Mouse (Mus musculus): Measurements from ENCODE around the gene Midn. TPM values are rescaled to one million over a fixed set of nuclear protein-coding genes. Genes with fewer than 3 reads are reported as not detected.

Midn gene
- polyA plus RNA-seq, 1 experiment from 2014 or later, result 10.3 TPM

DNA sequence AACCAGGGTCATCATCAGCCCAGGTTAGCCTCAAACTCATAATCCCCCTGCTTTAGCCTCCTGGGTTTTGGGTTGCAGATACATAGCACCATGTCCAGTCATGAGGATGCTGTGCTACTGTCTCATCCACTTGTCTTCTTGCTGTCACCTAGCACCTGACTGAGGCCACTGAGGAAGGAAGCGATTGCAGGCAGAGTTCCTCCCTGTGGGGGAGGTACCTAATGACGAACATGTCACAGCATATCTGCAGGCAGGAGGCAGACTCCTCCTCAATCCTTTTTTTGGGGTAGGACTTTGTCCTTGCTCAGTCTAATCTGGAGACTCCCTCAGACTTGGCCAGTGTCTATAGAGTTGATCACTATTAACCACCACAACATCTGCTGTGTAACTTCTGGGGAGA, 26.4 kb upstream of the Midn start:
- no peak overlapping the region for H3K4me3 ChIP-seq (ENCODE audit: low read length)
- no peaks in the 10 kb centered on the region for H3K27me3 ChIP-seq (ENCODE audit: control insufficient read depth, insufficient read depth, low read length)
- H3K4me1 ChIP-seq (ENCODE audit: control insufficient read depth, insufficient read depth, low read length), result peaks cover 35% of the 10 kb centered on the region
- no peak for ATAC-seq (replicated peaks; ENCODE audit: extremely low read depth, insufficient read depth, low FRiP score)
- no peaks in the 10 kb centered on the region for H3K9me3 ChIP-seq (replicated peaks; ENCODE audit: control insufficient read depth, low read length)
- WGBS, result 77% methylated on average over 2 of the region's 2 CpGs
- peaks cover 30% of the 10 kb centered on the region for H3K36me3 ChIP-seq (ENCODE audit: control insufficient read depth, insufficient read depth)
- H3K27ac ChIP-seq (ENCODE audit: low read length), result no peak overlapping the region
- no peak overlapping the region for H3K9ac ChIP-seq (ENCODE audit: low read length)
- H3K4me2 ChIP-seq (ENCODE audit: low read depth, low read length), result no peak overlapping the region

DNA sequence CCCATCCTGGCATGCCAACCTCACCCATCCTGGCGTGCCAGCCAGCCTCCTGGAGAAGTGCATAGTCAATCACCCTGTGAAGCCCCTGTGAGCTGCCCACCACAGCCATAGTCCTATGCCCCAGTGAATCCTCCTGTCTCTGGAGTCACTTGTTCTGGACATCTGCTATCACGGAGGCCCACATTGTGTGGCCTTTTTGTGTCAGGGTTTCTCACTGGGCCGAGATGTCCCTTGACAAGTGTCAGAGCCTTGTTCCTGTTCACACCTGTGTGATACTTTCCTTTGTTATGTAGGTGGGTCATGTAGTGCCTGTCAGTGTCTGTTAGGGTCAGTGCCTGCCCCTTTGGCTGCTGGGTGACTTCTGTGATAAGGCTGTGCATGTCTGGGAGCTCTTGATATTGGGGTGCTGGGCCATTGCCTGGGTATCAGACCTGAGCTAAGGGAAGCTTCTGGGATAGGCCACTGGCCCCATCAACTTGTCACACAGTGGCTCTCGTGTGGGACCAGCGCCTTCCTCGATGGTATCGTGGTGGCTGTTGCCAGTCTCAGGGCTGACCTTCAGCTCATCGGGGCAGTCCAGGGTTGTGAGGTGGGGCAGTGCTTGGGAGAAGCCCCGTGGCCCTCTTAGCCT, 24.0 kb upstream of the Midn start:
- Histone ChIP-seq H3K4me2 (ENCODE audit: low read depth, low read length) (no peak overlapping the region), H3K9me3 (replicated peaks; ENCODE audit: control insufficient read depth, low read length) (no peaks in the 10 kb centered on the region), H3K4me3 (ENCODE audit: low read length) (no peak overlapping the region), H3K9ac (ENCODE audit: low read length) (peak overlapping the region; percentile 49; the same call in 1 of the 2 replicates), H3K27ac (ENCODE audit: low read length) (no peak overlapping the region), H3K4me1 (ENCODE audit: control insufficient read depth, insufficient read depth, low read length) (peaks cover 13% of the 10 kb centered on the region), H3K27me3 (ENCODE audit: control insufficient read depth, insufficient read depth, low read length) (no peaks in the 10 kb centered on the region), H3K36me3 (ENCODE audit: control insufficient read depth, insufficient read depth) (peaks cover 44% of the 10 kb centered on the region)
- no peak for ATAC-seq (replicated peaks; ENCODE audit: extremely low read depth, insufficient read depth, low FRiP score)
- 87% methylated on average over 9 of the region's 9 CpGs for WGBS

- Histone ChIP-seq H3K9ac (ENCODE audit: low read length) (no peak overlapping the region), H3K4me2 (ENCODE audit: low read depth, low read length) (no peak overlapping the region), H3K27ac (ENCODE audit: low read length) (no peak overlapping the region), H3K27me3 (ENCODE audit: control insufficient read depth, insufficient read depth, low read length) (no peaks in the 10 kb centered on the region), H3K9me3 (replicated peaks; ENCODE audit: control insufficient read depth, low read length) (no peaks in the 10 kb centered on the region), H3K36me3 (ENCODE audit: control insufficient read depth, insufficient read depth) (peaks cover 49% of the 10 kb centered on the region), H3K4me3 (ENCODE audit: low read length) (no peak overlapping the region), H3K4me1 (ENCODE audit: control insufficient read depth, insufficient read depth, low read length) (peaks cover 8% of the 10 kb centered on the region)
- ATAC-seq (replicated peaks; ENCODE audit: extremely low read depth, insufficient read depth, low FRiP score), result no peak
- 93% methylated on average over 8 of the region's 8 CpGs for WGBS
Observed at GRCm38 (mm10) chr10:80127920-80128319, 20.2 kb upstream of the Midn start.

- Histone ChIP-seq H3K9me3 (replicated peaks; ENCODE audit: control insufficient read depth, low read length) (no peaks in the 10 kb centered on the region), H3K4me1 (ENCODE audit: control insufficient read depth, insufficient read depth, low read length) (peaks cover 19% of the 10 kb centered on the region), H3K9ac (ENCODE audit: low read length) (no peak overlapping the region), H3K36me3 (ENCODE audit: control insufficient read depth, insufficient read depth) (peaks cover 48% of the 10 kb centered on the region), H3K4me3 (ENCODE audit: low read length) (no peak overlapping the region), H3K4me2 (ENCODE audit: low read depth, low read length) (no peak overlapping the region), H3K27ac (ENCODE audit: low read length) (no peak overlapping the region), H3K27me3 (ENCODE audit: control insufficient read depth, insufficient read depth, low read length) (no peaks in the 10 kb centered on the region)
- no peak for ATAC-seq (replicated peaks; ENCODE audit: extremely low read depth, insufficient read depth, low FRiP score)
- 93% methylated on average over 9 of the region's 9 CpGs for WGBS
Observed at GRCm38 (mm10) chr10:80129846-80130245, 18.2 kb upstream of the Midn start.

GRCm38 (mm10) chr10:80130403-80131031, 17.6 kb upstream of the Midn start:
- no peak overlapping the region for H3K27ac ChIP-seq (ENCODE audit: low read length)
- H3K9me3 ChIP-seq (replicated peaks; ENCODE audit: control insufficient read depth, low read length), result no peaks in the 10 kb centered on the region
- ATAC-seq (replicated peaks; ENCODE audit: extremely low read depth, insufficient read depth, low FRiP score), result no peak
- 82% methylated on average over 18 of the region's 18 CpGs for WGBS
- no peak overlapping the region for H3K4me3 ChIP-seq (ENCODE audit: low read length)
- peaks cover 19% of the 10 kb centered on the region for H3K4me1 ChIP-seq (ENCODE audit: control insufficient read depth, insufficient read depth, low read length)
- no peak overlapping the region for H3K9ac ChIP-seq (ENCODE audit: low read length)
- no peaks in the 10 kb centered on the region for H3K27me3 ChIP-seq (ENCODE audit: control insufficient read depth, insufficient read depth, low read length)
- H3K36me3 ChIP-seq (ENCODE audit: control insufficient read depth, insufficient read depth), result peaks cover 46% of the 10 kb centered on the region
- no peak overlapping the region for H3K4me2 ChIP-seq (ENCODE audit: low read depth, low read length)

DNA sequence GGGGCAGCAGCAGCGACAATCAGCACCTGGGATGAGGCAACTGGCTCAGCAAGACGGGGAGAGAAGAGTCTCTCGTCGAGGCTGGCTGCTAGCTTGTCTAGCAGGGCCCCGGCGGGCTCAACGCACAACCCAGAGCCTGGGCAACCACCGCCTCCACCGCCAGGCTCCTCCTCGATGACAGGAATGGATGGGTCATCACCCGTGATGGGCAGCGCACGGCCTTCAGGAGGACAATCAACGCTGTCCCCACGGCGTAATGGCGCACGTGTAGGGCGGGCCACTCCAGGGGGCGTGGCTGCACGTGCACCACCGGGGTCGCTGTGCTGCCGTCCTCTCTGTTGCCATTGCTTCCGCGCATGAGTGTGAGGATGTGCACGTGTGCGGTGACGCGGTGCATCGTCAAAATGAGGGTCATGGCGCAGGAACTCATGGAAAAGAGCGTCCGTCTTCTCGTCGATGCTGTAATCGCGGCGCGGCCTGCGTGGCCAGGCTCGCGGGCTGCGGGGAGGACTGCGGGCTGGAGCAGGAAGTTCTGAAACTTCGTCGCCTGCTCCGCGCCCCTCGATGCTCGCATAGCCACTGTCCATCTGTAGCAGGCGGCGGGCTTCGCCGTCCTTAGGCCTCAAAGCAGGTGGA, 16.6 kb upstream of the Midn start:
- Histone ChIP-seq H3K4me2 (ENCODE audit: low read depth, low read length) (no peak overlapping the region), H3K4me1 (ENCODE audit: control insufficient read depth, insufficient read depth, low read length) (peaks cover 19% of the 10 kb centered on the region), H3K9ac (ENCODE audit: low read length) (no peak overlapping the region), H3K9me3 (replicated peaks; ENCODE audit: control insufficient read depth, low read length) (0 out of 2 replicates have a peak, but pooled peaks cover 3% of the 10 kb centered on the region), H3K27me3 (ENCODE audit: control insufficient read depth, insufficient read depth, low read length) (no peaks in the 10 kb centered on the region), H3K27ac (ENCODE audit: low read length) (no peak overlapping the region), H3K36me3 (ENCODE audit: control insufficient read depth, insufficient read depth) (peaks cover 39% of the 10 kb centered on the region), H3K4me3 (ENCODE audit: low read length) (no peak overlapping the region)
- WGBS, result 27% methylated on average over 55 of the region's 55 CpGs
- no peak for ATAC-seq (replicated peaks; ENCODE audit: extremely low read depth, insufficient read depth, low FRiP score)

DNA sequence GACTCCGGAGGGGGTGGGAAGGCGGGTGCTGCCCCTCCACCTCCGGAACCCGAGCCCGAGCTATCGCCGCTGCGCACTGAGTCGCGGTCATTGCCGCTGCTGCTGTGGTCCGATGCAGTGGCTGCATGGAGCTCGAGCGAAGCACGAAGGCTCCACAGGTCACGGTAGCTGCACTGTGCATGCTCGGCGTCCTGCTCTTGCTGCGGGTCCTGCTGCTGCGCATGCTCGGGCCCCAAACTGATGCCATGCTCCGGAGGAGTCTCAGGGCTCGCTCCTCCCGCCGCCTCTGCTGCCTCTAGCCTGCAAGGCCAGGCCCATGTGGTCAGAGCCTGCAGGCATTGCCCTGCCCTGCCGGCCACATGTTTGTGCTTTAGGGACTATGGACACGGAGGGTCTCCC, 16.1 kb upstream of the Midn start:
- ATAC-seq (replicated peaks; ENCODE audit: extremely low read depth, insufficient read depth, low FRiP score), result no peak
- no peaks in the 10 kb centered on the region for H3K27me3 ChIP-seq (ENCODE audit: control insufficient read depth, insufficient read depth, low read length)
- 0 out of 2 replicates have a peak, but pooled peaks cover 3% of the 10 kb centered on the region for H3K9me3 ChIP-seq (replicated peaks; ENCODE audit: control insufficient read depth, low read length)
- H3K27ac ChIP-seq (ENCODE audit: low read length), result no peak overlapping the region
- no peak overlapping the region for H3K4me3 ChIP-seq (ENCODE audit: low read length)
- 60% methylated on average over 27 of the region's 27 CpGs for WGBS
- peaks cover 23% of the 10 kb centered on the region for H3K4me1 ChIP-seq (ENCODE audit: control insufficient read depth, insufficient read depth, low read length)
- no peak overlapping the region for H3K9ac ChIP-seq (ENCODE audit: low read length)
- H3K36me3 ChIP-seq (ENCODE audit: control insufficient read depth, insufficient read depth), result peaks cover 36% of the 10 kb centered on the region
- no peak overlapping the region for H3K4me2 ChIP-seq (ENCODE audit: low read depth, low read length)

DNA sequence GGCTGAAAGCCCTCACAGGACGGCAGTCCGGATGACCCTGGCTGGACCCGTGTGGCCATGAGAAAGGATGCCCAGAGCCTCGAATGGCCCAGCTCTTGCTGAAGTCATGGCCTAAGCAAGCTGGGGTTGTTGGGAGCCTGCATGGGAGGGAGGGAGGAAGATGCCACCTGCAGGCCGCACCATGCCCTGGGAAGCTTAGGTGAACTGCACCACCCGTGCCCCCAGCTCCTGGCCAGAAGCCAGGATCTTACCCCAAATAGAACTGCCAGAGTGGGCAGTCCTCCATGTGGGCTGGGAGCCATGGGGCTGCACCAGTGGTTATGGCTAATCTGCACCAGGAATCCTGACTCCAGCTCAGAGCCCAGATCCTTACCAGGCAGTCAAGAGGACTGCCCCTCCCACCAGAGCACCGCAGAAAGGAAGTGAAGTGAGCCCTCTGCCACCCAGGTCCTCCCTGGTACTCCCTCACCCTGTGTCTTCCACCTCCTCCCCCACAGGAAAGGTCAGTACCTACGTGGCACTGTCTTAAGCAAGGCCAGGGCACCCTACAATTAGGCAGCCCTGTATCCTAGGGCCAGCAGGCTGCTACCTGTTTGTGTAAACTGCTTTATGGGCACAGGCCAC, 14.7 kb upstream of the Midn start:
- Histone ChIP-seq H3K4me3 (ENCODE audit: low read length) (no peak overlapping the region), H3K4me1 (ENCODE audit: control insufficient read depth, insufficient read depth, low read length) (peaks cover 36% of the 10 kb centered on the region), H3K9me3 (replicated peaks; ENCODE audit: control insufficient read depth, low read length) (0 out of 2 replicates have a peak, but pooled peaks cover 3% of the 10 kb centered on the region), H3K27me3 (ENCODE audit: control insufficient read depth, insufficient read depth, low read length) (peaks cover 6% of the 10 kb centered on the region; the same call in 1 of the 2 replicates), H3K9ac (ENCODE audit: low read length) (no peak overlapping the region; the same call in 1 of the 2 replicates), H3K27ac (ENCODE audit: low read length) (peak overlapping the region; percentile 37), H3K4me2 (ENCODE audit: low read depth, low read length) (no peak overlapping the region), H3K36me3 (ENCODE audit: control insufficient read depth, insufficient read depth) (peaks cover 23% of the 10 kb centered on the region)
- peak; percentile 58 for ATAC-seq (replicated peaks; ENCODE audit: extremely low read depth, insufficient read depth, low FRiP score)
- WGBS, result 48% methylated on average over 8 of the region's 8 CpGs

DNA sequence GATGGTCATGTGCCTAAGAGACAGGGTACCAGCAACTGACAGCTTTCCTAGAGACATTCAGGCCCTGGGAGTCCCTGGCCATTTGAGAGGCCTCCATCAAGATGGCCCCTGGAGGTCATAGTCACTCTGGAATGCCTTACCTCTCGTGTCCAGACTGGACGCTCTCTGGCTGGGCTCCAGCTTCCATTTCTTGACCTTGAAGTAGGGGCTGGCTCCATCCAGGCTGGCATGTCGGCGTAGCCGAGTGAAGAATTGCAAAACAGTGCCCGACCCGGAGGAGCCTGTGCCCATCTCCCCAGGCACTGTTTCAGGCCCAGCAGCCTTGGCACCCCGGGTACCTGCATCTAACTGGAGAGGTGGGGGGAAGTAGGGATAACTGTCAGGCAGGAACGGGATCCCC, 13.7 kb upstream of the Midn start:
- Histone ChIP-seq H3K4me3 (ENCODE audit: low read length) (no peak overlapping the region), H3K9ac (ENCODE audit: low read length) (no peak overlapping the region), H3K4me1 (ENCODE audit: control insufficient read depth, insufficient read depth, low read length) (peaks cover 40% of the 10 kb centered on the region), H3K4me2 (ENCODE audit: low read depth, low read length) (no peak overlapping the region), H3K27ac (ENCODE audit: low read length) (no peak overlapping the region), H3K9me3 (replicated peaks; ENCODE audit: control insufficient read depth, low read length) (0 out of 2 replicates have a peak, but pooled peaks cover 3% of the 10 kb centered on the region), H3K36me3 (ENCODE audit: control insufficient read depth, insufficient read depth) (peaks cover 13% of the 10 kb centered on the region), H3K27me3 (ENCODE audit: control insufficient read depth, insufficient read depth, low read length) (peaks cover 6% of the 10 kb centered on the region; the same call in 1 of the 2 replicates)
- ATAC-seq (replicated peaks; ENCODE audit: extremely low read depth, insufficient read depth, low FRiP score), result no peak
- 80% methylated on average over 9 of the region's 9 CpGs for WGBS
